Mouse (Mus musculus) hindbrain, embryonic 15.5 days (tissue): ENCODE results near the gene Mterf4. TPM values are rescaled to one million over a fixed set of nuclear protein-coding genes. Genes with fewer than 3 reads are reported as not detected.

Experiments
- ATAC-seq: fragments of 200-750 bp; cut with Nextera tagmentation; 2 replicates; pipeline ENCODE4 v1.8.0; 2017; ENCODE audit warnings: low read depth, moderate number of reproducible peaks, moderate TSS enrichment; ENCODE audit not compliant: low FRiP score
- H3K27ac ChIP-seq: fragments of 300-500 bp; sonication (generic); replicated peaks from 2 replicates; pipeline ENCODE4 v1.5.1; 2015; ENCODE audit warnings: mild to moderate bottlenecking, inconsistent platforms
- H3K27me3 ChIP-seq: fragments of 300-500 bp; sonication (generic); 2 replicates; pipeline ENCODE4 v1.6.1; 2015; ENCODE audit warnings: control low read depth, inconsistent platforms
- H3K36me3 ChIP-seq: fragments of 300-500 bp; sonication (generic); 2 replicates; pipeline ENCODE4 v1.6.1; 2015; ENCODE audit warnings: control low read depth, inconsistent platforms
- H3K4me1 ChIP-seq: fragments of 300-500 bp; sonication (generic); replicated peaks from 2 replicates; pipeline ENCODE4 v1.6.1; 2015; ENCODE audit warnings: control low read depth, inconsistent platforms
- H3K4me2 ChIP-seq: fragments of 300-500 bp; sonication (generic); 2 replicates; pipeline ENCODE4 v1.6.1; 2015; ENCODE audit warnings: moderate library complexity, mild to moderate bottlenecking, inconsistent platforms
- H3K4me3 ChIP-seq: fragments of 300-500 bp; sonication (generic); 2 replicates; pipeline ENCODE4 v1.5.1; 2015; ENCODE audit warnings: mild to moderate bottlenecking, inconsistent platforms
- H3K9ac ChIP-seq: fragments of 300-500 bp; sonication (generic); 2 replicates; pipeline ENCODE4 v1.6.1; 2015; ENCODE audit warnings: inconsistent platforms
- H3K9me3 ChIP-seq: fragments of 300-500 bp; sonication (generic); 2 replicates; pipeline ENCODE4 v1.6.1; 2016; ENCODE audit warnings: control low read depth, inconsistent platforms
- WGBS: fragments of 180-500 bp; shearing (Covaris S2); methylation state at CpG from one replicate; pipeline ENCODE4 v1.1.7; 2015; 5-methylcytosine and 5-hydroxymethylcytosine counted together
- polyA plus RNA-seq: library from polyadenylated mRNA; unstranded; fragments of >200 nt; fragmentation: Nextera tagmentation; extraction: Ambion mirVana; gene quantifications from 2 replicates; pipeline ENCODE4 v1.2.1, GENCODE M21; 2015

Mterf4 gene
- polyA plus RNA-seq, 1 experiment from 2014 or later, result 33.6 TPM

DNA sequence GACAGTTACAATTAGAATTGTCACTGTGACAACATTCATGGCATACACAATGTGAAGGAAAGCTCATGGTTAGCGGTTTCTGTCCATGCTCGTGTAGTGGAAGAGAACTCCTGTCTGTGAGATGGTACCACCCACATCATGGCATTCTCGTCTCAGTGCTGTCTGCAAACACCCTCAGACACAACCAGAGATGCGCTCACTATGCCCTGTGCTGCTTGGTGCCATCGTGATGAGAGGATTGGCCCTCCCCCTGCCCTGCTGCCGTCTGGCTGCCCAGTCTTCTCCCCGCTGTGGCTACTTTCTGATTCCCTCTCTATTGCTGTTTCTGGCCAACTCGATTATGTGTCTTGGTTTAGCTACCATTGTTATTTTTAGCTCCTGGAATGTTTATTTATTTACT lies 13.7 kb downstream of the Mterf4 start:
- Histone ChIP-seq H3K4me2 (no peak overlapping the region), H3K9me3 (no peaks in the 10 kb centered on the region), H3K27me3 (no peaks in the 10 kb centered on the region), H3K27ac (no peak overlapping the region), H3K36me3 (peaks cover 12% of the 10 kb centered on the region), H3K4me3 (no peak overlapping the region), H3K9ac (no peak overlapping the region), H3K4me1 (no peaks in the 10 kb centered on the region)
- 84% methylated on average over 8 of the region's 8 CpGs for WGBS
- no peak for ATAC-seq

DNA sequence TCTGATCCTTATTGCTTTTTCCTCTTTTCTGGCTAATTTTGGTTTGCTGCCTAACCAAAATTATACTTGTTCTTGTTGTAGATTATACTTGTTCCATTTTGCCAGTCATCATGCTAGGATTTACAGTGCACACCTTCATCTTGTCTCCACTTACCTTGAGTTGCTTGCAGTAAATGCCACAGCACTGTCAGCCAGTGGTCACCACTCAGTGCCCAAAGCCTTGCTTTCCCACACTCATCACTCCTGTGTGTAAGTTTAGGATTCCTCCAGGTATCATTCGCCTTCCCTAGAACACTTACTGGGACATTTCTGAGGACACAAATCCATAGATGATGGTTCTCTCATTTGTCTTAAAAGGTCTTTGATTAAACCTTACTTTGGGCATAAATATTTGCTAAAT lies 14.1 kb downstream of the Mterf4 start:
- WGBS, result 89% methylated on average over 1 of the region's 1 CpGs
- ATAC-seq, result no peak
- Histone ChIP-seq H3K27ac (no peak overlapping the region), H3K27me3 (no peaks in the 10 kb centered on the region), H3K9ac (no peak overlapping the region), H3K4me3 (no peak overlapping the region), H3K9me3 (no peaks in the 10 kb centered on the region), H3K4me2 (no peak overlapping the region), H3K36me3 (peaks cover 8% of the 10 kb centered on the region), H3K4me1 (no peaks in the 10 kb centered on the region)

DNA sequence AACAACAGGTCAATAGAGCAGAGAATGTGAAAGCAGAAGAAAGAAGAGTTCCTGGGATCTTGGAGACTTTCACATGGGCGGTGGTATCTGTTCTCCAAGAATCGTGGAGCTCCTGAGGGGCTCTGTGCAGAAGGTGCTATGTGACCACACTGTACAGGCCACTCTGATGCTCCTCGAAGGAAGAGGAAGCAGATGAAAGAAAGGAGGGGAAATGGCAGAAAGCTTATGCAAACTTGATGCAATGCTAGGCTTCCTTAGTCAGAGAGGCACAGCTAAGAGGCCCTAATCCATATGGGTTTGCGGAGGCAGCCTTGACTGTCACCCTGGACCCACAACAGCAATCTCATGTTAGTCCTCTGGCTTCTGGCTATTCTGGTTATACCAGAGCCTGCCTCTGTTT lies 14.8 kb downstream of the Mterf4 start:
- no peaks in the 10 kb centered on the region for H3K27me3 ChIP-seq
- H3K9me3 ChIP-seq, result no peaks in the 10 kb centered on the region
- no peak overlapping the region for H3K27ac ChIP-seq
- H3K9ac ChIP-seq, result no peak overlapping the region
- no peak overlapping the region for H3K4me3 ChIP-seq
- no peaks in the 10 kb centered on the region for H3K4me1 ChIP-seq
- ATAC-seq, result no peak
- WGBS, result 88% methylated on average over 4 of the region's 4 CpGs
- no peak overlapping the region for H3K4me2 ChIP-seq
- H3K36me3 ChIP-seq, result peaks cover 2% of the 10 kb centered on the region

DNA sequence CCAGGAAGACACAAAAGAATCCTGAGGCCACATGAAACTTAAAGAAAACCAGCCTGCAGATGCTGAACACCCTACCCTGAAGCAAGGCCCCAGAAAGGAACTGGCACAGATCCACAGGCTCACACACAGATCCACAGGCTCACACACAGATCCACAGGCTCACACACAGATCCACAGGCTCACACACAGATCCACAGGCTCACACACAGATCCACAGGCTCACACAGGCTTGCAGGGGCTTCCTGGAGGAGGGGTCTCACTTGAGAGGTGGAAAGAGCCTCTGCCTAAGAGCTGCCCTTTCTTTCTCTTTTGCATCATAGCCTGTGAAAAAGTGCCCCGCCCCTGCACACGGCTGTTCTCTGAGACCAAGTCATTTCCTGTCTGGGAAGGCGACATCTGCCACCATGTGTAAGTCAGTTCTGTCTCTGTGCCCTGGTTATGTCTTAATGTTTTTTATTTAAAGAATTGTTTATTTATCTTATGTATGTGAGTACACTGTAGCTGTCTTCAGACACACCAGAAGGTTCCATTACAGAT lies 16.0 kb downstream of the Mterf4 start:
- Histone ChIP-seq H3K4me3 (no peak overlapping the region), H3K27me3 (no peaks in the 10 kb centered on the region), H3K9me3 (no peaks in the 10 kb centered on the region), H3K4me1 (no peaks in the 10 kb centered on the region), H3K36me3 (no peaks in the 10 kb centered on the region), H3K27ac (no peak overlapping the region), H3K4me2 (no peak overlapping the region), H3K9ac (no peak overlapping the region)
- no peak for ATAC-seq
- WGBS, result 68% methylated on average over 3 of the region's 3 CpGs

DNA sequence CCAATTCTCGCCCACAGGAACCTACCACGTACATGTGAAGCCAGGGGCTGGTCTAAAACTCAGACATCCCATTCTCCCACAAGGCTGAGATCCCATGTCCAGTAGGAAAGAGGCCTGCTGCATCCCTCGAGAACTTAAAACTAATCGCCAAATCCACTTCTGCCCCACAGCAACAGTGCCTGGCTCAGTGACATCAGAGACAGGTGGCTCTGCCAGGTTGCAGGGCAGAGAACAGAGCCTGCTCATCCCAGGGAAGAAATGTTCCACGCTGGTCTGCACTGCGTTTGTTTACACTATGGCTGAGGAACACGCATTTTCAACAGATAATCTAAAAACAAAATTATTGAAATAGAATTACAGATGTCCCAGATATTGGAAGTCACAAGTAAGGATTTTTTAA lies 28.7 kb downstream of the Mterf4 start:
- no peak overlapping the region for H3K27ac ChIP-seq
- H3K9me3 ChIP-seq, result no peaks in the 10 kb centered on the region
- no peak for ATAC-seq
- no peaks in the 10 kb centered on the region for H3K36me3 ChIP-seq
- no peaks in the 10 kb centered on the region; the same call in 1 of the 2 replicates for H3K4me1 ChIP-seq
- H3K9ac ChIP-seq, result no peak overlapping the region
- no peak overlapping the region for H3K4me2 ChIP-seq
- WGBS, result 84% methylated on average over 7 of the region's 7 CpGs
- H3K4me3 ChIP-seq, result no peak overlapping the region
- H3K27me3 ChIP-seq, result no peaks in the 10 kb centered on the region

DNA sequence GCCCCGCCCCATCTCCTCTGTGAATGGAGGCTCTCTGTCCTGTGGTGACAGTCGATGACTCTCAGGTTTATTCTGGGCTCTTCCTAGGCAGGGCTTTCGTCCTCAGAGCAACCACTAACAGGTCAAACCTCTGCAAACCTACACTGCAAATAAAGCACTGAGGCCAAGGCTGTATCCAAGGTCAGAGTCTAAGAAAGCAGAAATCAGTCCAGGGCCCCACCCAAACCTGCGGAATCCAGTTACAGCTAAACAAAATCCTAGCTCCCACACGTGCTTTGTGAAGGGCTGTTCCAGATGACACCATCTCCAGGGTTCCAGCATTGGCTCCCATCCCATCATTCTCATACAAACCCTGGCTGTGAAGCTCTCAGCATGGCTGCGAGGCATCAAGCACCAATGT lies 30.2 kb downstream of the Mterf4 start:
- Histone ChIP-seq H3K9me3 (no peaks in the 10 kb centered on the region), H3K4me1 (no peaks in the 10 kb centered on the region; the same call in 1 of the 2 replicates), H3K4me2 (no peak overlapping the region), H3K36me3 (no peaks in the 10 kb centered on the region), H3K9ac (no peak overlapping the region), H3K4me3 (no peak overlapping the region), H3K27me3 (no peaks in the 10 kb centered on the region), H3K27ac (no peak overlapping the region)
- ATAC-seq, result no peak
- 82% methylated on average over 6 of the region's 6 CpGs for WGBS

DNA sequence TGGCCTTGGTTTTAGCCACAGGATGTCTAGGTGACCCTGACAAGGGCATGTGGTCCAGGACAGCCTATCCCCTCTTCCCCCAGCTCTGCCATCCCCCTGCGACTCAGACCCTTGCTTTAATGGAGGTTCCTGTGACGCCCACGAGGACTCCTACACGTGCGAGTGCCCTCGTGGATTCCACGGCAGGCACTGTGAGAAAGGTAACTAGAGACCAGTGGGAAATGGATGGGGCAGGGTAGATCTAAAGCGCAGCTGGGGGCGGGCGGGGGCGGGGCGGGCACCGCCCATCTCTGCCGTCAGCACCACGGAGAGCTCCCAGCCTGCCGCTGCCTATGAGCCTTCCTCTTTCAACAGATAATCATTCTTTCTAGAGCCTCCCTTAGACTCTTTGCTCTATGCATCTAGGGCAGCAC lies 33.3 kb downstream of the Mterf4 start:
- Histone ChIP-seq H3K4me3 (peak overlapping the region; percentile 21; the same call in 1 of the 2 replicates), H3K36me3 (no peaks in the 10 kb centered on the region), H3K9ac (0 out of 2 replicates have a peak overlapping the region, but pooled peaks have one; percentile 13), H3K4me2 (peak overlapping the region; percentile 51), H3K27ac (no peak overlapping the region), H3K9me3 (no peaks in the 10 kb centered on the region), H3K27me3 (no peaks in the 10 kb centered on the region), H3K4me1 (no peaks in the 10 kb centered on the region; the same call in 1 of the 2 replicates)
- ATAC-seq, result peak; percentile 77
- WGBS, result 3% methylated on average over 15 of the region's 16 CpGs

DNA sequence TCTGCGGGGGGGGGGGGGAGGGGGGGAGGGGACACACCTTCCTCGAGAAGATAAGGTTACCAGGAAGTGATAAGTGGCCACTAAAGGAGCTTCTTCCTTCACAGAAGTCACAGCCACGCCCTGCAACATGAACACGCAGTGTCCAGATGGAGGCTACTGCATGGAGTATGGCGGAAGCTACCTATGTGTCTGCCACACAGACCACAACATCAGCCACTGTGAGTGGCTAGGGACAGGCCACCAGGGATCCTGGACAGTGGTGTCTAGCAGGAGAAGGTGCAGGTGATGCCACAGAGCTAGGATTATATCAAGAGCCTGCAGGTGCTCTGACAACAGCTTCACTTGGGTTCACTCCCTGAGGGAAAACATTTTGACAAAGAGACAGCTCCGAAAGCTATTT lies 34.0 kb downstream of the Mterf4 start:
- Histone ChIP-seq H3K27me3 (no peaks in the 10 kb centered on the region), H3K4me2 (no peak overlapping the region), H3K9ac (no peak overlapping the region), H3K9me3 (no peaks in the 10 kb centered on the region), H3K4me1 (no peaks in the 10 kb centered on the region; the same call in 1 of the 2 replicates), H3K36me3 (no peaks in the 10 kb centered on the region), H3K27ac (no peak overlapping the region), H3K4me3 (no peak overlapping the region)
- 82% methylated on average over 5 of the region's 6 CpGs for WGBS
- ATAC-seq, result no peak

DNA sequence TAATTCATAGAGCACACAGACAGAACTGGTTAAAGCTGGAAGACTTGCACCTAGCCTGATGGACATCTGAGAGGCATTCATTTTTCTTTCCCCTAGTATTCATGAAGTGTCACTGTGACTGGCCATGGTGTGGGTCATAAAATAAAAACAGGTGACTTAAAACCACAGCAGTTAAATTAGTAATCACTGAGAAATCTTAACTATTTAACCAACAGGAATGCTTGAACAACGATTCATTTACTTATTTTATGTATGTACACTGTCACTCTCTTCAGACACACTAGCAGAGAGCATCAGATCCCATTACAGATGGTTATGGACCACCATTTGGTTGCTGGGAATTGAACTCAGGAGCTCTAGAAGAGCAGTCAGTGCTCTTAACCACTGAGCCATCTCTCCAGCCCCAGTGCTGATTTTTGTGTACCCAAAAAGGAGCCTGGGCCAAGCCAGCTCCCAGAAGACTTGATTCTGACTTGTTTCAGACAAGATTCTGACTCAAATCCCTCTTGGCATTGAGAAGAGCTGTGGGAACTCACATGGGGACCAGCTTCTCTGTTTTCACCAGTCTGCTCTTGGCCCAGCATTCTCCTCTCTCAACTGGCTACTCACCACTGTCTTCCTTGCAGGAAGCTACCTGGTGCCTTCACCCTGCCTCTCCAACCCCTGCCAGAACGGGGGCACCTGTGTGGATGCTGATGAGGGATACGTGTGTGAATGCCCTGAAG lies 35.0 kb downstream of the Mterf4 start:
- Histone ChIP-seq H3K4me2 (no peak overlapping the region), H3K9me3 (no peaks in the 10 kb centered on the region), H3K27me3 (no peaks in the 10 kb centered on the region), H3K4me1 (no peaks in the 10 kb centered on the region; the same call in 1 of the 2 replicates), H3K36me3 (no peaks in the 10 kb centered on the region), H3K27ac (no peak overlapping the region), H3K4me3 (no peak overlapping the region), H3K9ac (no peak overlapping the region)
- ATAC-seq, result no peak
- WGBS, result 69% methylated on average over 3 of the region's 3 CpGs

DNA sequence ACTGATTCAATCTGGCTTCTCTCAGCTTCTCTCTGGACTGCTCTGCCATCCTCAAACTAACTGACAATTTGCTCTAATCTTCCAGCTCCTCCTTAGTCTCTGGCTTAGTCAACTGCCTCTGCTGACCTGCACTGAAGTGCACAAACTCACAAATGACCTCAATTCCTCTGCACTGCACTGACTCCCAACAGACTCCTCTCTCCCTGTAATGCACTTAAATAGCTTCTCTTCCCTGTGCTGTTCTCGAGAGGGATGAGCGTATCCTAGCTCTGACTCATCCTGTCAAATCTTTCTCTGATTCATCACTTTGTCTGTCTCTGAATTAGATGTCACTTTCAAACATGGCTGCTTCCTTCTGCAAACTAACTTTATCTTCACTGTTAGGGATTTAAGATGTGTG lies 37.5 kb downstream of the Mterf4 start:
- Histone ChIP-seq H3K36me3 (no peaks in the 10 kb centered on the region), H3K4me3 (no peak overlapping the region), H3K9me3 (no peaks in the 10 kb centered on the region), H3K27me3 (no peaks in the 10 kb centered on the region), H3K27ac (no peak overlapping the region), H3K4me1 (no peaks in the 10 kb centered on the region; the same call in 1 of the 2 replicates), H3K4me2 (no peak overlapping the region), H3K9ac (no peak overlapping the region)
- 93% methylated on average over 2 of the region's 2 CpGs for WGBS
- ATAC-seq, result no peak

DNA sequence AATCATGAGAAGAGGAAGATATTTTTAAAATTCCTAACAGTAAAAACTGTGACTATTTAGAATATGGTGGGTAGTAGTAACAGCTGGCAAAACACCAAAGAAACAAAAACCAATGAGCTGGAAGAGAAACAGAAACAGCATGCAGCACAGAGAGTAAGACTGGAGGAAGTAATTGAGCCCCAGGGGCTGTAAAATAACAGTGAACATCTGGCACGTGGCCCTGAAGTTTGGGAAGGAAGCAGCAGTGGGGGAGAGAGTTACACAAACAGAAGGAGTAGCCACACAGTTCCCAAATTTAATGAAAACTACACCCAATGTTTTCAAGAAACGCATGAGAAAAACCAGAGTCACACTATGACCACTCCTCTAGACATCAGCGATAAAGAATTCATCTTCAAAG lies 38.5 kb downstream of the Mterf4 start:
- Histone ChIP-seq H3K9me3 (no peaks in the 10 kb centered on the region), H3K4me2 (no peak overlapping the region), H3K4me3 (no peak overlapping the region), H3K27ac (no peak overlapping the region), H3K36me3 (no peaks in the 10 kb centered on the region), H3K4me1 (no peaks in the 10 kb centered on the region), H3K27me3 (no peaks in the 10 kb centered on the region), H3K9ac (no peak overlapping the region)
- 51% methylated on average over 3 of the region's 3 CpGs for WGBS
- no peak for ATAC-seq

DNA sequence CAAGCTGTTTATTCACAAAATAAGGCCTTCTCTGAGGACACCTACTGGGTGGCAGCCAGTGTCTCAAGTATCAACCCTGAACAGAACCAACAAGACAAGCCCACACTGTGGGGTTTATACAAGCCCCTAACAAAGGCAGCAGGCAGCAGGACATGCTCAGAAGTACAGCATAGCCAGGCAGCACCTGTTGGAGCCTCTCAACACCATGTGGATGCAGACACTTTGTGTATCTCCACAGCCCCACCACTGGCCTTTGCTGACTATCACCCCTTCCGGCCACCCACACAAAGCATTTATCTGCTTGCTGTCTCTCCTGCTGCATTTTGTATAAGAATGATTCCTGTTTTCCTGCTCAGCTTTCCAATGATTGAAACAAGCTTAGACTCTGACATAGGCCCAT lies 48.2 kb downstream of the Mterf4 start:
- Histone ChIP-seq H3K4me1 (no peaks in the 10 kb centered on the region), H3K27ac (no peak overlapping the region), H3K9ac (no peak overlapping the region), H3K36me3 (no peaks in the 10 kb centered on the region), H3K9me3 (no peaks in the 10 kb centered on the region), H3K4me3 (no peak overlapping the region), H3K4me2 (no peak overlapping the region), H3K27me3 (no peaks in the 10 kb centered on the region)
- 82% methylated on average over 1 of the region's 1 CpGs for whole genome bisulfite sequencing
- no peak for ATAC-seq

DNA sequence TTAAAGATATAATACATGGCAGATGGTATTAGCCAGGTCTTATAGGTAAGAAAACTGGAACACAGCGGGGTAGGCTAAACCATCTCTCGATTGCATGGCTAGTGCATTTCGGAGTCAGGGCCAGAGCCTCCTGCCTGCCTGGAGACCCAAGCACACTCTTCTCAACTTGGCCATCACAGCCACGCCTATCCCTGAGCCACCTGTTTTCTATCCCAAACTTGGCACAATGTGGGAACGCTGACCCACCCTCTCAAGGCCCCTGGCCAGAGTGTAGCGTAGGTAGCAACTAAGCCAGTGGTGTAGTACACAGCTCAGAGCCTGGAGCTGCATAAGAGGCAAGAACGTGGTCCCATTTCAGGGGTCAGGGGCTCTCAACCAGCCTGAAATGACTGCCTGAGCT lies 50.0 kb downstream of the Mterf4 start:
- no peaks in the 10 kb centered on the region for H3K36me3 ChIP-seq
- no peak overlapping the region for H3K4me2 ChIP-seq
- H3K4me3 ChIP-seq, result no peak overlapping the region
- H3K27me3 ChIP-seq, result no peaks in the 10 kb centered on the region
- no peaks in the 10 kb centered on the region for H3K4me1 ChIP-seq
- H3K9ac ChIP-seq, result no peak overlapping the region
- no peaks in the 10 kb centered on the region for H3K9me3 ChIP-seq
- no peak for ATAC-seq
- WGBS, result 97% methylated on average over 7 of the region's 7 CpGs
- H3K27ac ChIP-seq, result no peak overlapping the region
